Mouse (Mus musculus) thymus, adult 2 months (tissue): ENCODE data around the gene Lax1.

Experiments used
- CTCF ChIP-seq: fragments of 200-500 bp; IDR thresholded peaks from 2 replicates; pipeline ENCODE4 v1.5.1; 2012; ENCODE audit warnings: mild to moderate bottlenecking, control low read depth, low read length, moderate library complexity, borderline replicate concordance; ENCODE audit not compliant: control insufficient read depth, poor library complexity, insufficient read depth; ENCODE audit errors: extremely low read depth
- POLR2A ChIP-seq: fragments of 200-500 bp; IDR thresholded peaks from 2 replicates; pipeline ENCODE4 v1.6.1; 2012; ENCODE audit warnings: mild to moderate bottlenecking, low read length, control low read depth, moderate library complexity; ENCODE audit not compliant: control insufficient read depth, poor library complexity, insufficient read depth; ENCODE audit errors: extremely low read depth

- TF ChIP-seq CTCF, result no peak
- no peak for TF ChIP-seq POLR2A
Measured at GRCm38 (mm10) chr1:133670190-133670589, 19.7 kb downstream of the Lax1 start.
